Mouse (Mus musculus) heart, postnatal 4 days (tissue): ENCODE results near the gene Crk. TPM values are rescaled to one million over a fixed set of nuclear protein-coding genes. Genes with fewer than 3 reads are reported as not detected.

ENCODE experiments used
- DNase-seq: peaks from one replicate; pipeline ENCODE4 v3.0.0; 2021
- total RNA-seq, 2 experiments: library from RNA; stranded (reverse); gene quantifications; 2 replicates each; pipeline ENCODE4 v1.2.3; 2021

Crk gene
- total RNA-seq, 2 experiments from 2014 or later = 117 to 123 TPM

- DNase-seq = no peak
Observed at GRCm38 (mm10) chr11:75738477-75738821, 59.4 kb downstream of the Crk start.

- DNase-seq = no peak
Observed at GRCm38 (mm10) chr11:75740204-75740603, 61.1 kb downstream of the Crk start.

- DNase-seq = no peak
Observed at GRCm38 (mm10) chr11:75741615-75742014, 62.6 kb downstream of the Crk start.

GRCm38 (mm10) chr11:75744761-75745160 lies 65.7 kb downstream of the Crk start:
- no peak for DNase-seq

- no peak for DNase-seq
Observed at GRCm38 (mm10) chr11:75750537-75750936, 71.5 kb downstream of the Crk start.

- DNase-seq = no peak
Observed at GRCm38 (mm10) chr11:75751082-75751481, 72.0 kb downstream of the Crk start.

Other genes with a start within 250 kb of the Crk start
- under 1 TPM in 1 of 2 experiments, not detected in 1; 0.11 TPM for gene Serpinf2, start 239.7 kb upstream of the Crk start, total RNA-seq
- gene Wdr81, start 224.5 kb upstream of the Crk start, total RNA-seq = 1 to 10 TPM; 5.2 to 6.0 TPM
- 1 to 10 TPM; 6.1 to 6.7 TPM for gene Tlcd2, start 217.5 kb upstream of the Crk start, total RNA-seq
- gene Prpf8, start 192.4 kb upstream of the Crk start, total RNA-seq = 100 to 1,000 TPM; 113 to 115 TPM
- 10 to 100 TPM; 24.5 to 24.7 TPM for gene Rilp, start 169.2 kb upstream of the Crk start, total RNA-seq
- gene Scarf1, start 165.7 kb upstream of the Crk start, total RNA-seq = 10 to 100 TPM; 14.5 to 15.0 TPM
- 10 to 100 TPM in 1 of 2 experiments, 1 to 10 TPM in 1; 8.9 to 10.5 TPM for gene Slc43a2, start 147.6 kb upstream of the Crk start, total RNA-seq
- gene Pitpna, start 91.2 kb upstream of the Crk start, total RNA-seq = 100 to 1,000 TPM; 150 to 155 TPM
- gene Inpp5k, start 48.3 kb upstream of the Crk start, total RNA-seq = 10 to 100 TPM; 23.4 to 26.9 TPM
- gene Myo1c, start 28.8 kb upstream of the Crk start, total RNA-seq = 100 to 1,000 TPM; 158 to 160 TPM
- 100 to 1,000 TPM; 826 to 885 TPM for gene Ywhae, start 53.6 kb downstream of the Crk start, total RNA-seq
- under 1 TPM; 0.33 to 0.47 TPM for gene Doc2b, start 116.8 kb downstream of the Crk start, total RNA-seq